ENCODE assay signal across 9 mouse cellular contexts in the genomic region with DNA sequence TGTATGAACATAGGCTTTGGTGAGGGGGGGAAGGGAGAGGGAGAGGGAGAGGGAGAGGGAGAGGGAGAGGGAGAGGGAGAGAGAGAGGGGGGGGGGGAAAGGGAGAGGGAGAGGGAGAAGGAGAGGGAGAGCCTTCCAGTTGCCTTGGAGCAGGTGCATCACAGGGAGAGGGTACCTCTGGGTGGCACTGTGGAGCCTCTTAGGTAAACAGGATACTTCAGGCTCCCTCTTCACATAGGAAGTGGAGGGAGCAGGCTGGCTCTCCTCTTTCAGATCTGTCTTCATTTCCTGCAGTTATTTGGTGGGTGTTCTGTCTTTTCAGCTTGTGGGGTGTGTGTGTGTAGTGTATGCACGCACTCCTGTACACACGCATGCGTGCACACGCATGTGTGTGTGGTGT.
DNase-seq lines count a peak whose midpoint lies in the region; ATAC-seq and TF ChIP-seq lines count a peak whose summit lies in the region.
"Had no signal": no experiment of that assay in that cellular context is flagged by ENCODE, and none has a peak within 500 bp of the region (broad histone marks: within the 10 kb centered on the region; RNA-seq: fewer than 3 reads in every experiment).

No protein-coding gene starts in this region.

- no peak for TF ChIP-seq EP300 in lung, postnatal 0 days (IDR thresholded peaks at IDR 0.05)

- whole genome bisulfite sequencing in lung, postnatal 0 days: 89% methylated on average over 4 of the region's 4 CpGs

- no peak overlapping the region for H3K9ac ChIP-seq in lung, postnatal 0 days (replicated peaks; ENCODE audit: low read depth)
- H3K9ac ChIP-seq: liver, embryonic 14.5 days had no signal

- peak; percentile 82 for ATAC-seq in lung, postnatal 0 days
- ATAC-seq in granulocyte monocyte progenitor cell, adult 5-6 weeks (replicated peaks; ENCODE audit: poor library complexity, severe bottlenecking): no peak
- no peak for ATAC-seq in erythroblast, adult 5-6 weeks (replicated peaks; ENCODE audit: low FRiP score, poor library complexity, severe bottlenecking)

- no peaks in the 10 kb centered on the region for H3K4me1 ChIP-seq in lung, postnatal 0 days (ENCODE audit: insufficient read depth, low read depth, low read length)

- H3K27ac ChIP-seq in lung, postnatal 0 days (ENCODE audit: low read length): no peak overlapping the region
- H3K27ac ChIP-seq: liver, embryonic 14.5 days had no signal

- H3K4me2 ChIP-seq in lung, postnatal 0 days (replicated peaks; ENCODE audit: low read depth, low read length): no peak overlapping the region

- H3K27me3 ChIP-seq in lung, postnatal 0 days (replicated peaks; ENCODE audit: insufficient read depth, low read length): no peaks in the 10 kb centered on the region

- H3K4me3 ChIP-seq in lung, postnatal 0 days (ENCODE audit: low read depth, low read length): no peak overlapping the region

- TF ChIP-seq CTCF in lung, postnatal 0 days (IDR thresholded peaks at IDR 0.05): peak; percentile 62

- intact Hi-C loops in heart, postnatal 36 days (cut with DNase I): loop anchor here (2.0 kb wide), 1 partner anchor 258 kb away; the partner anchor contains the start of gene Sorcs2

- DNase-seq in heart, postnatal 4 days: peak; percentile 38
- DNase-seq in heart, postnatal 36 days: no peak
- DNase-seq in CD4-positive helper T cell, adult 2 months (ENCODE audit: low read depth, low spot score): peak; percentile 33
- DNase-seq in adrenal gland, postnatal 25 days: peak; percentile 23
- DNase-seq in lung, postnatal 0 days (ENCODE audit: low spot score): peak; percentile 59
- DNase-seq in natural killer cell, adult 2 months (ENCODE audit: low spot score in 2 of 2): no peak

- no peaks in the 10 kb centered on the region for H3K36me3 ChIP-seq in lung, postnatal 0 days (ENCODE audit: insufficient read depth, low read length)

- no peaks in the 10 kb centered on the region for H3K9me3 ChIP-seq in lung, postnatal 0 days (ENCODE audit: low read length)

Comparison
In these comparisons a context has a peak if more than half of its experiments do, and no peak if none do; other contexts are left out.
1. DNase-seq: peak in heart, postnatal 4 days (single experiment), CD4-positive helper T cell, adult 2 months (single experiment), adrenal gland, postnatal 25 days (single experiment) and lung, postnatal 0 days (single experiment); none in heart, postnatal 36 days (0 of 2) and natural killer cell, adult 2 months (0 of 2).